Mouse (Mus musculus) embryo, embryonic 11.5 days (tissue): ENCODE data around the gene Ppp5c.

Source experiments
- DNase-seq: peaks from one replicate; pipeline ENCODE4 v3.0.0-alpha.2; 2012; ENCODE audit warnings: low read depth, low spot score

The Ppp5c gene

DNA sequence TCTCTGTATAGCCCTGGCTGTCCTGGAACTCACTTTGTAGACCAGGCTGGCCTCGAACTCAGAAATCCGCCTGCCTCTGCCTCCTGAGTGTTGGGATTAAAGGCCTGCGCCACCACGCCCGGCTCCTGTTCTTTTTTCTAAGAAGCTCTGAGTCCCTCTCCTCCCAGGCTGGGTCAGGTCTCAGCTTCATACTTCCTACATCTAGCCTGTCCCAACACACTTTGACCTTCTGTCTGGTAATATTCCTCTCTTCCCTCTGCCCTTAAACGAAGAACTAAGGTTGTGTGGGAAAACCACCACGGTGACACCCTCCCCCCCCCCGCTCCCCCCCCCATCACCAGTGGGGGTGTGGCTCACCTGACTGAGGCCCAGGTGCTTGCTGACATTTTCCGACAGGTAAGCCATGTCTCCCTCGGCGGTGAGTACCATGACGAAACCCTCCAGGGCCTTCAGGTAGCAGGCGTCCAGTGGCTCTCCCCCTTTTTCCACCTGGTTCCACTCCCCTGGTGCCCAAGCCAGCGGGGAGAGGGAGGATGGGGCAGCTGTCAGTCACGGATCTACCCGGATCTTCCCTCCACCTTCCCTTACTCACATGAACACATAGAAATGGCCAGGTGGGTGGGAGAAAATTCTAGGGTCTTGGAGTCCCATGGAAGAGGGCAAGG is 26.7 kb upstream of the Ppp5c start:
- DNase-seq, result no peak

DNA sequence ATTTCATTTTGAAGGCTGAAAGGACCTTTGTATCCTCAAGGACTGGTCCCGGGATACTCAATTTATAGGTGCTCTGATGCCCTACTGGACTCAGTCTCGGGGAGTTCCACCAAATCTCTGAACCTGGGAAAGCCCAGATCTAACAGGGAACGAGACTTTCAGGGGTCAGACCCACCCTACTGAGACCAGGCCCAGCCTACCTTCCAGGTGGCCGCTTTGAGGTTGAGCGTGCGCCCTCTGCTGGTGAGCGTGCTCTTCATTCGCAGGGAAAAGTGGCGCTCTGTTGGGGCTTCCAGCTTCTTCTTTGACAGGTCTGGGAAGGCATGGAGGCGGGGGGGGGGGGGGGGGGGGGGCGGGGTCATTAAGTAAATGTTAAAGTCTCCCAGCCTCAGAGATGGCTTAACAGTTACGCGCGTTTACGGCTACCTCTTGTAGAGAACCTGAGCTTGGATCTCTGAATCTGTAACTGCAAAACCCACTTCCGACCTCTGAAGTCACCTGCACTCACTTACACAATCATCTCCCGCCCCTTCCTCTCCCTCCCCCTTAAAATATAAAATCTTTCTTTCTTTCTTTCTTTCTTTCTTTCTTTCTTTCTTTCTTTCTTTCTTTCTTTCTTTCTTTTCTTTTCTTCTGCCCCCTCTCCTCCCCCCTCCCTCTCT is 23.3 kb upstream of the Ppp5c start:
- peak; percentile 45 for DNase-seq

DNA sequence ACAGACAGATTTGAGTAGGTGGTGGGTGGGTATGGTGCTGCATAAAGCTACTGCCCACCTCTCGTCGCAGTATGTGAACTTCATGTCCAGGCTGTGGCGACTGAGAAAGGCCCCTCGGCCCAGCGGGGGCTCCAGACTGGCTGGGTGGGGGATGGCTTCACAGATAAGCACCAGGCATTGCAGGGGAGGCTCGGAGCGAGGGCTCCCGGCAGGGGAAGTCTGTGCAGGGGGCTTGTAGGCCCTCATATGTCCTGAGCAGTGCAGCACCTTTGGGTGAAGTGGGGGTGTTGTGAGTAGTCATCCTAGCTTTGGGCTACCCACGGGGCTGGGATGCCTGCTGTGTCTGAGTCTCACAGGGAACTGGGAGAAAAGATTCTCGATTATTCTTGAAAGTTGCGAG is 22.8 kb upstream of the Ppp5c start:
- no peak for DNase-seq

DNA sequence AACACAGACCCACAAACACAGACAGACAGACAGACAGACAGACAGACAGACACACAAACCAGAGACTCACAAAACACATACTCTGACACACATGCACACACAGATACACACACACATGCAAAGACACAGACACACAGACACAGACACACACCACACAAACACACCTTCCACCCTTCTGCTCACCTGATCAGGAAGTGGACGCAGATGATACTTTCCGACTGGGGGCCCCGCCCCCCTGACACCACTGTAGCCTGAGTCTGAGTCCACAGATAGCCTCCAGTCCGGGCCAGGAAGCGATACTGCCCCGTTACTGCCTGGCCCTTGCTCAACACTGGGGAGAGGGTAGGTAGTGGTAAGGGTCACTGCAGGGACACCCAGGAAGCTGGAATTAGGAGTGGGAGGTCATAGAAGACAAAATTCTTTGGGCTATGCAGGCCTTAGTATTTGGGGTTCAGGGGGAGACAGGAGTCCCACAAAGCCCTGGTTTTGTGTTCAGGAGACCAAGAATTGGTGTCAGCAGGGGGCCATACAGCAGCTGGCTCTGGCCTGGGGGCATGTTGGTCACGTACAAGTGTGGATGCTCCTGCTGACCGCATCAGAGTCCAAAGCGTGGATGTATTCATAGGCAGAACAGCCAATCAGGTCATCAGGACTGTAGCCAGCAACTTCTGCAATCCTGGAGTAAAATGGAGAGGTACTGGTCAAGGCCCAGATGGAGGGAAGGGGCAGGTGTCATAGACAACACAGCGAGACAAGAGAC is 20.9 kb upstream of the Ppp5c start:
- no peak for DNase-seq

DNA sequence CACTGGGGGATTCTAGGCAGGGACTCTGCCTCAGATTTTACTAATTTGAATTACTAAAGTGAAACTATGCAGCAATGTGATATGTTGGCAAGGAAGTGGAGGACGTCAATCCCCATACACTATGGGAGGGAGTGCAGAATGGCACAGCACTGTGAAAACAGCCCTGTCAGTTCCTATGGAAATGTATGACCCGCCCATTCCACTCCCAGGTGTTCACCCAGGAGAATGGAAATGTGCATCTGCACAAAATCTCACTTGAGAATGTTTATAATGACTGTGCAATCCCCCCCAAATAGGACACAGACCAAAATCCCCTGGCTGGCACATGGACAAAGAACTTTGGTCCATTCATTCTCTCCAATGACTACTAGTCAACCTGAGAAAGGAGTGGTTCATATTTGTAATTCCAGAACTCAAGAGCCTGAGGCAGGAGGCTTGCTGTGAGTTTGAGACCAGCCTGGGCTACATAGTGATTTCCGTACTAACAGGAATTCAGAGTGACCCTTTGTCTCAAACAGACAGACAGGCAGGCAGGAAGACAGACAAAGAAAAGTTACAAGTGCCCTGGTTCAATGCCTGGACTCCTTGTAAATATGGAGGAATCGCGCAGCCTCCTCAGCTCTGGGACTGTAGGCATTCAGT is 19.4 kb upstream of the Ppp5c start:
- DNase-seq, result no peak

DNA sequence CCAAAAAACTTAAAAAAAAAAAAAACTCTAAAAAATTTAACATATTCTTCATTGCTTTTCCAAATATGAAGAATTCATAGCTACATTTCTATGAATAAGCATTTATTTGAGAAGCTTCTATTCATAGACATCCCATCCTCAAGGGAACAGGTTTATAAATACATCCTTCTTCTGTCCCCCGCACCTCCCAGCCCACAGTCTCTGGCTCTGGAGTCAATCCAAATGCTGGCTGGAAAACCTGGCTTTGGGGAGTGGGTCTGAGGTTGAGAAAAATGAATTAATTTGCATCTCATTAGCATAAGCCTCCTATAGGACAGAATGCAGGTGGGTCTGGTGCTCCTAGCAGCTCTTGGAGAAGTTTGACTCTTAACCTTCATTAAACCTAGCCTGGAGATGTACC is 18.0 kb upstream of the Ppp5c start:
- no peak for DNase-seq

DNA sequence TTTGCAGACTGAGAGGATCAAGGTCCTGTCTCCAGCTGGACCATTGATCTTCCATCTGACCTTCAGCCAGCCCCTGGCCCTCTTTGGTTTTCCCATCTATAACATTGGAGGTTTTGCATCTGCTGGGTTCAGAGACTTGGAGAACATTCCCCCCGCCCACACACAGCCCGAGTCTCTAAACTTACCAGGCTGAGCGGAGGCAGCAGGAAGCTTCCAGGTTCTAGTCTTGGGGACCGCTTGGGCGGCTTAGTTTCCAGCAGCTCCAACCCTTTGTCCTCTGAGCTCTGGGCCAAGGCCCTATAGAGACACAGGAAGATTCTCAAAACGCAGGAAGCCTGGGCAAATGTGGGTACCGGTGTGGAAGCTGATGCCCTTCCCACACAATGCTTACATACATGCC is 11.6 kb upstream of the Ppp5c start:
- DNase-seq, result no peak

DNA sequence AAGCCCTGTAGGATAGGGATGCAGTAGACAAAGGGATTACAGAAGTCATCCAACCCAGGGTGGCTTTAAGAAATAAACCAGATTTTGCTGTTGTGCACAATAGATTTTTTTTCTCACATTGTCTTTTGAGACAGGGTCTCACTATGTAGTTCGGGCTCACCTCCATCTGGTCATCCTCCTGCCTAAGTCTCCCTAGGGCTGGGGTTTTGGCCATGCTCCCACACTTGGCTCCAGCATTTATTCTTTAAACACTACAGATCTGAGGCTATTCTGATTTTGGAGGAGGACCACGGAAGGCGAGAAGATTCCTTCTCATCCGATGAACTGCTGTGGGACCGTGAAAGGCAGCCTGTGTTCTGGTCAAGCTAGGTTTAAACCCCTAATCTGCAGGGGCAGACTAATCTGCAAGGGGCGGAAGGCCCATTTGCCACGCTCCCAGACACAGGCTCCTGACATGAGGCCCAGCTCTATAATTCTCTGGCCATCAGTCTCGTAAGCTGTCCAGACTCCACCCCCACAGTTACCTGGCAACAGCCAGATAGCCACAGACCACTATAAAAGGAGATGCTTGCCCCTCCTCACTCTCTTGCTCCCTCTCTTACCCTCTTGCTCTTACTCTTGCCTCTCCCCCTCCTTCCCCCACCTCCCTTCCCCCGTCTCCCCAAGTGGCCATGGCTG is 10.4 kb upstream of the Ppp5c start:
- no peak for DNase-seq

DNA sequence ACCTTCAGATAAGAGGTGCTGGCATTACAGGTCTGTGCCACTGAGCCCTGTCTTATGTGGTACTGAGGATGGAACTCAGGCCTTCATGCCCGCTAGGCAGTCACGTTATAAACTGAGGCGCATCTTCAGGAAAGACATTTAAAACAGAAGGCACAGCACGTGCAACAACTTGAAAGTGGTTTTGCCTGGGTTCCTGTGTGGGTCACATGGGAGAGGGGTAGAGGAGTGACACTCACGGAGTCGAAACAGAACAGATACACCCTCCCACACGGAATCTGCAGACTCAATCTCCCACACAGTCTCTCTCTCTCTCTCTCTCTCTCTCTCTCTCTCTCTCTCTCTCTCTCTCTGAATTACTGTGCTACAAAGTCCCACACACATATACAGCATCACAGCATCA is 2.5 kb upstream of the Ppp5c start:
- no peak for DNase-seq

DNA sequence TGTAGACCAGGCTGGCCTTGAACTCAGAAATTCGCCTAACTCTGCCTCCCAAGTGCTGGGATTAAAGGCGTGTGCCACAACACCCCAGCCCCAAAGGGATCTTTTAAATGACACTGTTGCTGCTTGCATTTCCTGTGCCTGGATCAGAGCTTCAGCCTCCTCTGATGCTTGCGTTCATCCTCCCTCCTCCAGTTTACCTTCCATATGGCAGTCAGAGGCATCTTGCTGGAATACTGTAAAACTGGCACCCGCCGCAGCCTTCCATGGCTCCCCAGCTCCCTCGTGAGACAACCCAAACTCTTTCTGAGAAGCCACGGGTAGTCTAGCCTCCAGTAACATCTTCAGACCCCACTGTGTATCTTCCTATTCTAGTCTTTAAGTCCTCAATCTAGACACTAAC is 1.2 kb upstream of the Ppp5c start:
- DNase-seq, result no peak

DNA sequence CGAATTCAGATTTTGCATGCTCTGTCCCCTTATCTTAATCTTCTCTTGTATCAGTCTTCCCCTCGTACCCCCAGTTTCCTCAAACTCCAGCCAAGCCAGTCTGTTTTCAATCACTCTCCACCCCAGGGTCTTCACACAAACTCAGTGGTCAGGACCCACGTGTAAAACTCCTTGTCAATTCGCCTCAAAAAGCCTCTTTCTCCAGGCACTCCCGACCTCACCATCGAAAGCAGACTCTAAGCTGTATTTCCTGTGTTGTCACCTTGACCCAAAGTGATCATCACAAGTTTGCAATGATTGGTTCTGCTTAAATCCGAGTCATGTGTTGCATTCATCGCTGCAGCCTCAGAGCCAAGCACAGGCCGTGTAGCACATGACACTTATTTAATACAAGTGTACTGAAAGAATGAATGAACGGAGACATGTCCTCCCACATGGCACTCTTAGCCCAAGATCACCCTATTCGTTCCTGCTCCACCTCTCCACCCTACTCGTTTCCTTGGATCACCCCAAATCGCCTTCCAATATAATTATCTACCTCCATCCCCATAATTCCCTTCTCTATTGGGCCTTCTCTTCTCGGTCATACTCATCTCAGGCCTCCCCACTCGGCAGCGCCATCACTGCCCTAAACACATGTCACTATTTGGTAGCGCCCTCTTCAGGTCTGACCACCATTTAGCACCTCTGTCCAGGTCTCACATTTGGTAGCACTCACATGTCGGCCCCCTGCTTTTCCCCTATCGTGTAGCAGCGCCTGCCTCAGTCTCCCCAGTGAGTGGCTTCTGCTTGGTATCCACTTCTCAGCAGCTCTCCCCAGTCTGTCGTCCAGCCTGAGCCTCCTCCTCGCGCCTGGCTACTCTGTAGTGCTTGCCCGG is 775 bp downstream of the Ppp5c start:
- peak; percentile 56 for DNase-seq

DNA sequence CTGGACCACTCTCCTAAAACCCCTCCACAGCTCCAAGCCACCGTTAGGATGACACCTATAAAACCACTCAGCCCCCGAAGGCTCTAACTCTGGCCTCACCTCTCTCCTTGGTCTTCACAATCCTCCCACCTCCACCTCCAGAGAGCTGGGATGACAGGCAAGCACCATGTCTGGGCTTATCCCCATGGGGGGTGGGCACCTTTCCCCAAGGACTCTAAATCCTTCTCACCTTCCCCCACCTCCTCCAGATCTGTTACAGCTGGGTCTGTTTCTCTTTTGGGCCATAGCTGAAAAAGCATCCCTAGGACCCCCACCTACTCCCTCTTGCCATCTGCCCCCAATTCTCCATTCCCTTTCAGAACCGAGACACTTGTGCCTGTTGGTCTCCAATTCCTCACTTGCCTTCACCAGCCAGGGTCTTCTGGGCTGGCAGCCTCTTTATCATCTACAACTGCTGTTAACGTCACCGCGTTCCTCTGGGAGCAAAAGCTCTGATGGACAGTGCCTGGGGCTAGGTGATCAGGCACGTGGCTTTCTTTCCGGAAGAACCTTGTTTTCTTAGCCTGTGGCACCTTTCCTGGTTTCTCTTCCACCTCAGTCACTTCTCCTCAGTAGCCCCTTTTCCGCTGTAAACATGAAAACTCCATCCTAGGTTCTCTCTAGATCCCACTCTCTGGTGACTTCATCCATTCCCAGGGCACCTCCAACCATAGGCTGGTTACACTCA is 1.7 kb downstream of the Ppp5c start:
- DNase-seq, result no peak

DNA sequence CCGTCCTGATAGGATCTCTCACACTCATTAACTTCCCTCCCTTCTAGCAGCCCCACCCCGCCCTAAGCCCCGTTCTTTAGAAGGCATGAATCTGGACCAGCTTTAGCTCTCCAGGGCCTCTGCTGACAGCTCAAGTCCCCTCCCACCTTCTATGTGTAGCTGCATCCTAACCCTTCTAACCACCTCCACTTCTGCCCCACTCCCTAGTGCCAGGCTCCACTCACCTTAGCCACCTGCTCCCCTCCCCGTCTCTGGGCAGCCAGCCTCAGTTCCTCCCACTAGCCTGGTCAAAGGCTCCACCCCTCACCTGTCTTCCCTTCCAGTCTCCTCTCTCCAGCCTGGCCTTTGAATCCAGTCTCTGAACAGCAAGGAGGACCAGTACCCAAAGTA is 2.2 kb downstream of the Ppp5c start:
- DNase-seq, result no peak

DNA sequence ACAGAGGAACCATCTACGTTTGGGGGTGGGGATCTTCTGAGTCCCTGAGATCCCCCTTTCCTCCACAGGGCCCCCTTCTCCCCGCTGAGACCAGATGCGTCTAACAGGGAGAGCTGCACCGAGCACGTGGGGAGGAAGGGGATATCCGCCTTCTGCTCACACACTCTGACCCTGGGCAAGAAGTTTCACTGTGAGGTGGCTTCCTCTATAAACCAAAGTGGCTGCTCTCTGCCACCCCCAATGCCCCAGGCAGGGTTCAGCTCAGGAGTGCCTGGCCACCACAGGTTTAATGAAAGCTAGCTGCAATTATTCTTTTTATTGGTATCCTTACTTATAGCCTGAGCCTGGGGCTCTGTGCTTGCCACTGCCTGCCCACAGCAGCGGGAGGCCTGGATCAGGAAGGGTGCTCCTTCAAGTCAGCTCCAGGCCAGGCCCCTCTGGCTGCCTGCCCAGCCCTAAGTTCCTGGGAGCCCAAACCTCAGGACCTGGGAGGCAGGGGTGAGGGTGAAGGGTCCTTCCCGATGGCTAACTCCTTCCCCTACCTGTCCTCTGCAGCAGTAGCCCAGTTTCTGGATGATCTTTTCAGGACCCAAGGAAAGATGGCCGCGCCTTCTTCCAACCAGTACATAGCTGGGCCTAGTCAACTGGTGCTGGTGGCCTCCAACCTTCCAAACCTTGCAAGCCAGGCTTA is 2.8 kb downstream of the Ppp5c start:
- DNase-seq, result no peak

DNA sequence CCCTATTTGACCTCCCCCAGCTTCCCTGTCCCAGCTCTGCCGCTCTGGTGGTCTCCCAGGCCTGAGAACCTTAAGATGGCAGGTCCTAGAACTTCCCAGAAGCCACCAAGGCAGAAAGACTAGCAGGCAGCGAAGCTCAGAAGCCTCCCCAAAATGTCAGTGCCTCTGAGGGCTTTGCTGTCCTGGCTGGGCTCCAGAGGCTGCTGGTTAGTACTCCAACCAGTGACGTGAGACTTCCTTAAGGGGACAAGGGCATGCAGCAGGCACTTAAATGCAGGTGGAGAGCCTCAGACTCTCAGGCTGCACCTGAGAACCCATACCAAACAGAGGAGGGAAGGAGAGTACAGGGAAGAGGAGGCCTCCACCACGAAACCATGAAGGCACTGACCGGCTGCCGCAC is 3.6 kb downstream of the Ppp5c start:
- DNase-seq, result no peak

DNA sequence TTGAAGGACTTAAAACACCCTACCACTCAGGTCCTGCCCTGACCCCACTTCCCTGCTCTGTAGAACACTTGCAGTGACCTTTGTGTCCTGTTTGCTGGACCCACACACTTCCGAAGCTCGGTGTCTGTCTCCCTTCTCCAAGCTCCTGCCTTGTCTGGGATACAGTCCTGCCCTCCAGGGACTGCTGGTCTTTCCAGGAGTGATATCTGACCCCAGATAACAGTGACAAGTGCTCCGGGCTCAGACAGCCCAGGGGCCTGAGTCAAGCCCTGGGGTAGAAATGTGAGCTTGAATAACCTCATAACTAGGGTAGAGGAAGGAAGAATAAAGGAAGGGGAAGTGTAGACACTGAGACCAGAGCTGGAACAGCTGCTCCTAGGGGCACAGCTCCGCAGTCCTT is 4.0 kb downstream of the Ppp5c start:
- no peak for DNase-seq

DNA sequence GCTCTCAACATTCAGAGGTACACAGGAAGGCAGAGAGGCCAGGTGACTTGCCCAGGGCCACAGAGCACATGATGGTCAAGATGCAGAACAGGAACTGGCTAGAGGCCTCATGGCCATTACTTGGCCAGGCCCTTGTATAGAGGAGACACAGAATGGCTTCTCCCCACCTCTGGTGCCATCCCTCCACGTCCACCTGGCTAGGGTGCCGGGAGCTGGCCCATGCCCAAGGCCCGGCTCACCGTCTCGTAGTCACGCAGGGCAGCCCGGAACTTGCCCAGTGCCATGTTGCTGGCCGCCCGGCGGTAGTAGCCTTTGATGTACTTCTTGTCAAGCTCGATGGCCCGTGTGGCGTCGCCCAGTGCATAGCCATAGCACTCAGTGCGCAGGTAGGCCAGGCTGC is 5.5 kb downstream of the Ppp5c start:
- DNase-seq, result no peak

DNA sequence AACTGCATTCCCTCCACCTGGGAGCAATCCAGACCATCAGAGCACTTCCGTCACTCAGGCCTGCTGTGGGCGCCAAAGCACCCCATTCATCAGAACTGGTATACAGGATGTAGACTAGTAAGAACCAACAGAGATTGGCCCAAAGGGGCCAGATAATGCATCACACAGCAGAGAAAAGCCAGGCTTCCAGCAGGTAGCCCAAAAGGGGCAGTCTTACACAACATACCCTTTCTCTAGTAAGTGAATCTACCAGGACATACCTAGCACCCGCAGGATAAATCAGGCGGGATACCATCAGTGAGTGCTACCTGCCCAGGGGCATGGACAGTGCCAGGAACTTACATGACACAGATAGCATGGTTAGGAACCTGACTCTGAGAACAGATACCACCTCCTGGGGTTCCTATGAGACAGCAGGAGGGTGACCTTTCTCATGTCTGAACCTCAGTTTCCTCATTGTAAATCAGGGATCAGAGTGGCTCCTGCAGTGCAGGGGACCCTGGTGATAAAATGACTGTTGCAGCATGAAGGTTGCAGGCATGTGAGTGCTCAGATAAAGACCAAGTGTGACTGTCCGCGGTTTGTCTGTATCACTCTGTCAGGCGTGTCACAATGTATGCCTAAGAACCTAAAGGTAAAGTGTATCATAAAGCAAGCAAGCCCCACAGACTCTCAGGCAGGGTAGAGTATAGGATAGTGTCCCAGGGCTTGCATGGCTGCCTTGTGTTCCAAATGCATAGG is 8.1 kb downstream of the Ppp5c start:
- no peak for DNase-seq

DNA sequence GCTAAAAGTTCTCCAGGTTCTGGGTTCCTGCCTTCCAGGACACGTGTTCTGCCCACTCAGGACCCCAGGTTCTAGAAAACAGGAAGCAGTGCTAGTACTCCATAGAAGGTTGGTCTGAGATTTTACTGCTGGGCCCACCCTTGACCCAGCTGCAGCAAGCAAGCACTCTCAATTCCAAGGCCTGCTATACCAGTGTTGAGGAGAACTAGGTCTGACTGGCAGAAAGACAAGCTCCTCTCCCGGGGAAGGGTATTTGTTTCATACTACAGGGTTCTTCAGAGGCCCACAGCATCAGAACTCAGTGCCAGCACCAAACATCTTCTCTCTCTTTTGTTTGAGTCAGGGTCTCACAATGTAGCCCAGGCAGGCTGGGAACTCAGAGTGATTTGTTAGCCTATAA is 9.8 kb downstream of the Ppp5c start:
- no peak for DNase-seq
